Comparison of ENCODE assay signal across 15 mouse cellular contexts in genomic region chr15:63624814-63625213, GRCm38 (mm10).
"Had no signal": no experiment of that assay in that cellular context is flagged by ENCODE, and none has a peak within 500 bp of the region (broad histone marks: within the 10 kb centered on the region; RNA-seq: fewer than 3 reads in every experiment).

No protein-coding gene starts in this region.

- H3K4me1 ChIP-seq: midbrain, embryonic 15.5 days; neural tube, embryonic 12.5 days; stomach, embryonic 15.5 days had no signal

- H3K36me3 ChIP-seq: midbrain, embryonic 13.5 days; midbrain, embryonic 15.5 days; neural tube, embryonic 12.5 days; stomach, embryonic 15.5 days had no signal

- H3K4me3 ChIP-seq: megakaryocyte, embryonic 14.5 days; midbrain, embryonic 13.5 days; midbrain, embryonic 15.5 days; neural tube, embryonic 12.5 days; stomach, embryonic 15.5 days had no signal

- H3K27ac ChIP-seq: midbrain, embryonic 13.5 days; midbrain, embryonic 15.5 days; neural tube, embryonic 12.5 days; stomach, embryonic 15.5 days; stomach, postnatal 0 days had no signal

- H3K27me3 ChIP-seq: megakaryocyte, embryonic 14.5 days; midbrain, embryonic 13.5 days; midbrain, embryonic 15.5 days; neural tube, embryonic 12.5 days; stomach, embryonic 15.5 days had no signal

- DNase-seq: lung, adult 18-20 months; lung, embryonic 14.5 days; lung, postnatal 10 days; lung, postnatal 4 days; right cerebral cortex, postnatal 14 days; thymus, adult 2 months; thymus, postnatal 25 days; thymus, postnatal 4 days had no signal

- H3K4me2 ChIP-seq: lung, embryonic 14.5 days; midbrain, embryonic 11.5 days; midbrain, embryonic 13.5 days; midbrain, embryonic 15.5 days; neural tube, embryonic 12.5 days; stomach, embryonic 15.5 days had no signal

- H3K9ac ChIP-seq: lung, embryonic 14.5 days; midbrain, embryonic 13.5 days; midbrain, embryonic 15.5 days; neural tube, embryonic 12.5 days; stomach, embryonic 15.5 days had no signal

- H3K9me3 ChIP-seq: megakaryocyte, embryonic 14.5 days; midbrain, embryonic 13.5 days; midbrain, embryonic 15.5 days; neural tube, embryonic 12.5 days; stomach, embryonic 15.5 days had no signal
